In genomic region chr11:72723871-72724270, GRCm38 (mm10) we compare ENCODE assay signal across 8 mouse cellular contexts. TPM values are rescaled to one million over a fixed set of nuclear protein-coding genes. Genes with fewer than 3 reads are reported as not detected.
DNase-seq lines count a peak whose midpoint lies in the region; ATAC-seq and TF ChIP-seq lines count a peak whose summit lies in the region.
"Had no signal": no experiment of that assay in that cellular context is flagged by ENCODE, and none has a peak within 500 bp of the region (broad histone marks: within the 10 kb centered on the region; RNA-seq: fewer than 3 reads in every experiment).

No protein-coding gene starts in this region.

- no peak overlapping the region for H3K4me2 ChIP-seq in hindbrain, embryonic 14.5 days (replicated peaks)
- H3K4me2 ChIP-seq in CH12.LX (ENCODE audit: insufficient read depth, low read depth, poor library complexity, severe bottlenecking), result no peak overlapping the region

- no peak overlapping the region for H3K27ac ChIP-seq in hindbrain, embryonic 14.5 days
- no peak overlapping the region for H3K27ac ChIP-seq in hindbrain, embryonic 10.5 days
- H3K27ac ChIP-seq in CH12.LX (ENCODE audit: insufficient read depth, low read depth), result no peak overlapping the region
- no peak overlapping the region for H3K27ac ChIP-seq in thymus, adult 2 months (ENCODE audit: control insufficient read depth, insufficient read depth, low read length)

- no peak overlapping the region for H3K9ac ChIP-seq in hindbrain, embryonic 14.5 days
- peak overlapping the region; percentile 63; the same call in 1 of the 2 replicates for H3K9ac ChIP-seq in CH12.LX (ENCODE audit: insufficient read depth, low read depth)

- TF ChIP-seq CTCF in CH12.LX (conservative IDR thresholded peaks at IDR 0.05 in 1 of 2, IDR thresholded peaks at IDR 0.05 in 1 of 2; ENCODE audit: low read depth in 2 of 2, low read length in 2 of 2), result peak; percentile 41 to 92; a peak in 2 of 4 replicates
- TF ChIP-seq CTCF in thymus, adult 2 months (IDR thresholded peaks at IDR 0.05; ENCODE audit: borderline replicate concordance, control insufficient read depth, extremely low read depth, insufficient read depth, low read length, poor library complexity), result no peak

- TF ChIP-seq RAD21 in CH12.LX (IDR thresholded peaks at IDR 0.05; ENCODE audit: low read depth, low read length), result peak; percentile 93

- dilution Hi-C loops in CH12.LX (cut with MboI; ENCODE audit: extremely low pct_ligation_motif_present, extremely low pct_unique_long_range_greater_than_20kb, low sequenced_read_pairs), result no loop called here

- TF ChIP-seq EP300 in CH12.LX (IDR thresholded peaks at IDR 0.05; ENCODE audit: low read length), result no peak

- no peak for ATAC-seq in hindbrain, embryonic 14.5 days (ENCODE audit: low FRiP score)
- no peak for ATAC-seq in inflammation-experienced regulatory T-cells, adult 6 months

- no peak for TF ChIP-seq POLR2A in CH12.LX (IDR thresholded peaks at IDR 0.05; ENCODE audit: low read depth, low read length)
- no peak for TF ChIP-seq POLR2A in thymus, adult 2 months (IDR thresholded peaks at IDR 0.05; ENCODE audit: control insufficient read depth, extremely low read depth, insufficient read depth, low read length, poor library complexity)

- no peaks in the 10 kb centered on the region for H3K4me1 ChIP-seq in hindbrain, embryonic 14.5 days (replicated peaks; ENCODE audit: control insufficient read depth, insufficient read depth, low read length)
- no peaks in the 10 kb centered on the region for H3K4me1 ChIP-seq in hindbrain, embryonic 10.5 days (replicated peaks)
- H3K4me1 ChIP-seq in CH12.LX (ENCODE audit: control insufficient read depth in 1 of 2, insufficient read depth in 2 of 2), result peaks cover 7 to 28% of the 10 kb centered on the region in 2 experiments
- H3K4me1 ChIP-seq in thymus, adult 2 months (replicated peaks; ENCODE audit: control insufficient read depth, insufficient read depth, low read length), result no peaks in the 10 kb centered on the region

- no peaks in the 10 kb centered on the region for H3K27me3 ChIP-seq in hindbrain, embryonic 14.5 days (ENCODE audit: control insufficient read depth, insufficient read depth, low read length)
- no peaks in the 10 kb centered on the region for H3K27me3 ChIP-seq in hindbrain, embryonic 10.5 days (ENCODE audit: insufficient read depth, poor library complexity, severe bottlenecking)
- H3K27me3 ChIP-seq in CH12.LX (replicated peaks), result no peaks in the 10 kb centered on the region
- H3K27me3 ChIP-seq in thymus, adult 2 months (ENCODE audit: control insufficient read depth, insufficient read depth, low read length), result no peaks in the 10 kb centered on the region

- H3K36me3 ChIP-seq in hindbrain, embryonic 14.5 days (replicated peaks; ENCODE audit: control insufficient read depth, insufficient read depth), result peaks cover 37% of the 10 kb centered on the region
- peaks cover 50% of the 10 kb centered on the region for H3K36me3 ChIP-seq in hindbrain, embryonic 10.5 days
- peaks cover 25 to 66% of the 10 kb centered on the region in 2 experiments for H3K36me3 ChIP-seq in CH12.LX (replicated peaks in 1 of 2; ENCODE audit: control insufficient read depth in 1 of 2, insufficient read depth in 1 of 2, low read length in 1 of 2)
- H3K36me3 ChIP-seq in thymus, adult 2 months (ENCODE audit: control insufficient read depth, insufficient read depth, low read length), result peaks cover 18% of the 10 kb centered on the region

- in situ Hi-C loops in CH12.LX (cut with MboI; ENCODE audit: low pct_ligation_motif_present, low pct_unique_long_range_greater_than_20kb, low sequenced_read_pairs), result no loop called here

- peaks cover 10% of the 10 kb centered on the region; the same call in 1 of the 2 replicates for H3K79me2 ChIP-seq in CH12.LX (replicated peaks; ENCODE audit: control insufficient read depth, extremely low read depth, insufficient read depth, poor library complexity, severe bottlenecking)

- no peak overlapping the region for H3K4me3 ChIP-seq in hindbrain, embryonic 14.5 days (replicated peaks; ENCODE audit: low read length)
- no peak overlapping the region for H3K4me3 ChIP-seq in hindbrain, embryonic 10.5 days
- no peak overlapping the region for H3K4me3 ChIP-seq in CH12.LX (replicated peaks in 1 of 3; ENCODE audit: low read depth in 2 of 3, low read length in 2 of 3, poor library complexity in 1 of 3)
- H3K4me3 ChIP-seq in thymus, adult 2 months (ENCODE audit: control insufficient read depth, insufficient read depth, low read length), result no peak overlapping the region

- peak; percentile 27 for DNase-seq in hindbrain, embryonic 14.5 days (ENCODE audit: low spot score)
- DNase-seq in hindbrain, embryonic 10.5 days (ENCODE audit: low spot score), result no peak
- DNase-seq in CH12.LX (ENCODE audit: extremely low read depth) (peak; percentile 62), adipocyte (ENCODE audit: low spot score) (peak; percentile 71)
- DNase-seq in induced T-regulatory cell, adult 2 months (ENCODE audit: low read depth), result peak; percentile 38
- DNase-seq in thymus, adult 2 months, result no peak
- DNase-seq: right cerebral cortex, adult 18-20 months had no signal

- H3K9me3 ChIP-seq in hindbrain, embryonic 14.5 days (ENCODE audit: control insufficient read depth, low read length), result no peaks in the 10 kb centered on the region
- H3K9me3 ChIP-seq in hindbrain, embryonic 10.5 days, result no peaks in the 10 kb centered on the region
- H3K9me3 ChIP-seq in CH12.LX (replicated peaks; ENCODE audit: low read length), result no peaks in the 10 kb centered on the region

TF ChIP-seq in CH12.LX, 34 proteins besides CTCF, POLR2A, EP300 and RAD21:
- TF ChIP-seq USF2 (conservative IDR thresholded peaks at IDR 0.05; ENCODE audit: low read depth, low read length) (no peak), KAT2A (IDR thresholded peaks at IDR 0.05; ENCODE audit: insufficient replicate concordance, low read length) (no peak), ZC3H11A (IDR thresholded peaks at IDR 0.05; ENCODE audit: low read depth, low read length) (peak; percentile 47; the same call in 1 of the 2 replicates), SMC3 (IDR thresholded peaks at IDR 0.05; ENCODE audit: low read depth, low read length) (peak; percentile 94), IRF4 (IDR thresholded peaks at IDR 0.05; ENCODE audit: low read depth, low read length) (0 out of 2 replicates have a peak, but pooled peaks have one; percentile 39)

RNA-seq across cellular contexts. Expression of gene Ankfy1, which starts 34.1 kb away (rescaled TPM):
- polyA plus RNA-seq in hindbrain, embryonic 14.5 days (2014; fragmentation: Nextera tagmentation; extraction: Ambion mirVana), result 33.8 and 36.1 TPM in 2 replicates
- polyA plus RNA-seq in hindbrain, embryonic 10.5 days (2016; fragmentation: Nextera tagmentation; extraction: Ambion mirVana), result 26.8 and 26.9 TPM in 2 replicates
- total RNA-seq in CH12.LX (2012; rRNA removed), result 30.4 and 31.5 TPM in 2 replicates
- total RNA-seq in CH12.LX (2014; rRNA removed), result 29.9 and 31.4 TPM in 2 replicates
- 32.0 and 37.0 TPM in 2 replicates for polyA plus RNA-seq in CH12.LX (2012; ENCODE audit: insufficient read length, low read depth)
- 10 to 100 TPM; 30.2 to 52.7 (median 40.1) TPM for polyA plus RNA-seq in inflammation-experienced regulatory T-cells, adult 6 months (2017; shearing (Covaris generic))
- polyA plus RNA-seq in thymus, adult 2 months (2012; rRNA removed), result 41.1 and 41.2 TPM in 2 replicates

Comparison
In these comparisons a context has a peak if more than half of its experiments do, and no peak if none do; other contexts are left out.
1. DNase-seq: peak in hindbrain, embryonic 14.5 days (single experiment), CH12.LX (single experiment), adipocyte (single experiment) and induced T-regulatory cell, adult 2 months (single experiment); none in hindbrain, embryonic 10.5 days (single experiment) and thymus, adult 2 months (single experiment).